Mouse (Mus musculus): Measurements from ENCODE around the gene Kcnn1.

DNA sequence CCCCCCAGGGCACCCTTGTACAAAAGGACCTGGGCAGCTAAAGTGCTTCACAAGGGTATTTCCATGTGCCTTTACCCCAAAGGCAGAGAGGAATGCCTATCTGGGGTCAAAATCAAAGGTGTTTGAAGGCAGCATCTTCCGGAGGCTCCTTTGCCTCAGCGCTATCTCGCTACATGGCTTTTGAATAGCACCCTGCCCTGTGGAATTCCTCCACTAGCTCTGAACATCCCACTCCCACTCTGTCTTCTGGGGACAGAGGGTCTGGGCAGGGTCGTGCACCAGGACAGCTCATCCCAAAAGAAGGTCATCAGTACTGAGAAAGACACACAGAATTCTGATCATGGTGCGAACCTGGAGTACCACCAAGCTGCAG lies 6.1 kb upstream of the Kcnn1 start:
- TF ChIP-seq CTCF (IDR thresholded peaks at IDR 0.05; ENCODE audit: low read depth, low read length) (no peak), POLR2AphosphoS5 (IDR thresholded peaks at IDR 0.05; ENCODE audit: insufficient replicate concordance, low read depth, low read length) (no peak), GATA1 (IDR thresholded peaks at IDR 0.05; ENCODE audit: borderline replicate concordance, low read length) (no peak), GATA2 (IDR thresholded peaks at IDR 0.05; ENCODE audit: borderline replicate concordance, low read depth, low read length) (no peak), TAL1 (conservative IDR thresholded peaks at IDR 0.05; ENCODE audit: low read depth, low read length) (no peak)
